In genomic region chr16:37590921-37591320, GRCm38 (mm10) we compare ENCODE assay signal across 14 mouse cellular contexts. TPM values are rescaled to one million over a fixed set of nuclear protein-coding genes. Genes with fewer than 3 reads are reported as not detected.
A peak's percentile ranks its signal among the peaks of the same experiment; 100 is the strongest.
DNase-seq lines count a peak whose midpoint lies in the region; ATAC-seq and TF ChIP-seq lines count a peak whose summit lies in the region.
"Had no signal": no experiment of that assay in that cellular context is flagged by ENCODE, and none has a peak within 500 bp of the region (broad histone marks: within the 10 kb centered on the region; RNA-seq: fewer than 3 reads in every experiment).

No protein-coding gene starts in this region.

- TF ChIP-seq CTCF in stomach, postnatal 0 days (IDR thresholded peaks at IDR 0.05; ENCODE audit: low read depth): no peak

- intact Hi-C loops in gastrocnemius, postnatal 14 days (cut with DNase I; ENCODE audit: low total_unique reads): no loop called here
- intact Hi-C loops in left cerebral cortex, postnatal 4 days (cut with DNase I): no loop called here

- H3K4me1 ChIP-seq in neural tube, embryonic 15.5 days: peaks cover 9% of the 10 kb centered on the region; the same call in 1 of the 2 replicates
- no peaks in the 10 kb centered on the region for H3K4me1 ChIP-seq in stomach, postnatal 0 days (replicated peaks; ENCODE audit: control insufficient read depth, insufficient read depth)
- H3K4me1 ChIP-seq: embryonic facial prominence, embryonic 12.5 days; stomach, embryonic 15.5 days had no signal

- peak; percentile 47; the same call in 1 of the 2 replicates for ATAC-seq in neural tube, embryonic 15.5 days (ENCODE audit: low FRiP score)
- ATAC-seq in stomach, postnatal 0 days (ENCODE audit: low FRiP score, low TSS enrichment): no peak
- ATAC-seq: liver, postnatal 0 days had no signal

- peak; percentile 54 for DNase-seq in gastrocnemius, adult 18-20 months (ENCODE audit: low spot score)
- DNase-seq in gastrocnemius, postnatal 14 days: no peak
- peak; percentile 67 for DNase-seq in left cerebral cortex, postnatal 4 days
- DNase-seq in left cerebral cortex, adult 11 months (ENCODE audit: low spot score): no peak
- peak; percentile 95 for DNase-seq in cerebellum, adult 9-11 months
- no peak for DNase-seq in stomach, postnatal 0 days (ENCODE audit: low spot score)
- no peak for DNase-seq in heart, adult 9 months (ENCODE audit: low spot score in 2 of 2)
- DNase-seq: B cell, adult 2 months; liver, postnatal 0 days had no signal

- no peak overlapping the region for H3K27ac ChIP-seq in neural tube, embryonic 15.5 days (replicated peaks)
- no peak overlapping the region for H3K27ac ChIP-seq in stomach, postnatal 0 days (replicated peaks)
- H3K27ac ChIP-seq: embryonic facial prominence, embryonic 12.5 days; stomach, embryonic 15.5 days had no signal

- no peaks in the 10 kb centered on the region for H3K27me3 ChIP-seq in neural tube, embryonic 15.5 days (replicated peaks)
- no peaks in the 10 kb centered on the region for H3K27me3 ChIP-seq in stomach, postnatal 0 days (ENCODE audit: control insufficient read depth, insufficient read depth, low read length)
- H3K27me3 ChIP-seq: embryonic facial prominence, embryonic 12.5 days; stomach, embryonic 15.5 days had no signal

- no peak overlapping the region for H3K9ac ChIP-seq in neural tube, embryonic 15.5 days (replicated peaks)
- H3K9ac ChIP-seq in stomach, postnatal 0 days (ENCODE audit: low read length): no peak overlapping the region
- H3K9ac ChIP-seq: embryonic facial prominence, embryonic 12.5 days; liver, postnatal 0 days; stomach, embryonic 15.5 days had no signal

- H3K36me3 ChIP-seq in neural tube, embryonic 15.5 days: no peaks in the 10 kb centered on the region
- no peaks in the 10 kb centered on the region for H3K36me3 ChIP-seq in stomach, postnatal 0 days (ENCODE audit: control insufficient read depth, insufficient read depth, low read length)
- H3K36me3 ChIP-seq: embryonic facial prominence, embryonic 12.5 days; stomach, embryonic 15.5 days had no signal

- H3K4me2 ChIP-seq in neural tube, embryonic 15.5 days: no peak overlapping the region
- H3K4me2 ChIP-seq in stomach, postnatal 0 days (replicated peaks; ENCODE audit: low read depth): no peak overlapping the region
- H3K4me2 ChIP-seq: embryonic facial prominence, embryonic 12.5 days; stomach, embryonic 15.5 days had no signal

- TF ChIP-seq EP300 in stomach, postnatal 0 days (optimal IDR thresholded peaks at IDR 0.05): no peak

- H3K9me3 ChIP-seq in neural tube, embryonic 15.5 days (replicated peaks): no peaks in the 10 kb centered on the region
- no peaks in the 10 kb centered on the region for H3K9me3 ChIP-seq in stomach, postnatal 0 days (ENCODE audit: control insufficient read depth, low read length)
- H3K9me3 ChIP-seq: embryonic facial prominence, embryonic 12.5 days; stomach, embryonic 15.5 days had no signal

- no peak overlapping the region for H3K4me3 ChIP-seq in neural tube, embryonic 15.5 days (replicated peaks)
- H3K4me3 ChIP-seq in stomach, postnatal 0 days (ENCODE audit: low read depth, low read length): no peak overlapping the region
- H3K4me3 ChIP-seq: embryonic facial prominence, embryonic 12.5 days; stomach, embryonic 15.5 days had no signal

- 80% methylated on average over 3 of the region's 3 CpGs for WGBS in neural tube, embryonic 15.5 days
- WGBS in stomach, postnatal 0 days: 73% methylated on average over 3 of the region's 3 CpGs

RNA-seq across cellular contexts. Expression of gene Hgd, which starts 11.0 kb away (rescaled TPM):
- under 1 TPM; 0.43 to 0.57 TPM for total RNA-seq in gastrocnemius, adult 18-20 months (2021)
- total RNA-seq in gastrocnemius, postnatal 14 days (2021): not detected
- not detected for total RNA-seq in left cerebral cortex, postnatal 4 days (2021)
- polyA plus RNA-seq in neural tube, embryonic 15.5 days (2015; fragmentation: Nextera tagmentation; extraction: Ambion mirVana): 0.23 TPM in 2 replicates
- 0.21 and 0.29 TPM in 2 replicates for polyA plus RNA-seq in stomach, postnatal 0 days (2015; fragmentation: Nextera tagmentation; extraction: Ambion mirVana)
- total RNA-seq: left cerebral cortex, postnatal 36 days; MEL had no signal

RNA-seq across cellular contexts. Expression of gene Rabl3, which starts 51.2 kb away (rescaled TPM):
- total RNA-seq in gastrocnemius, adult 18-20 months (2021): 1 to 10 TPM; 6.8 to 8.6 TPM
- total RNA-seq in gastrocnemius, postnatal 14 days (2021): 1 to 10 TPM; 6.0 to 6.8 TPM
- total RNA-seq in left cerebral cortex, postnatal 4 days (2021): 1 to 10 TPM; 7.9 to 9.3 TPM
- polyA plus RNA-seq in neural tube, embryonic 15.5 days (2015; fragmentation: Nextera tagmentation; extraction: Ambion mirVana): 16.3 and 16.5 TPM in 2 replicates
- 13.2 and 13.5 TPM in 2 replicates for polyA plus RNA-seq in stomach, postnatal 0 days (2015; fragmentation: Nextera tagmentation; extraction: Ambion mirVana)

RNA-seq across cellular contexts. Expression of gene Gtf2e1, which starts 51.3 kb away (rescaled TPM):
- 10 to 100 TPM; 10.6 to 14.4 TPM for total RNA-seq in gastrocnemius, adult 18-20 months (2021)
- 1 to 10 TPM; 6.6 to 7.5 TPM for total RNA-seq in gastrocnemius, postnatal 14 days (2021)
- total RNA-seq in left cerebral cortex, postnatal 4 days (2021): 10 to 100 TPM; 24.8 to 26.8 TPM
- polyA plus RNA-seq in neural tube, embryonic 15.5 days (2015; fragmentation: Nextera tagmentation; extraction: Ambion mirVana): 21.8 and 25.0 TPM in 2 replicates
- polyA plus RNA-seq in stomach, postnatal 0 days (2015; fragmentation: Nextera tagmentation; extraction: Ambion mirVana): 9.2 and 9.5 TPM in 2 replicates

Comparison
In these comparisons a context has a peak if more than half of its experiments do, and no peak if none do; other contexts are left out.
1. DNase-seq: peak in gastrocnemius, adult 18-20 months (single experiment), left cerebral cortex, postnatal 4 days (single experiment) and cerebellum, adult 9-11 months (single experiment); none in gastrocnemius, postnatal 14 days (single experiment), left cerebral cortex, adult 11 months (single experiment), stomach, postnatal 0 days (single experiment) and heart, adult 9 months (0 of 2).